Mouse (Mus musculus) frontal cortex, adult (tissue): ENCODE results near the gene Stx1b.
"Not testable (repeated sequence)": the region's sequence is repeated elsewhere in the genome, so short reads cannot be mapped to it uniquely, and the experiment has no call there.

ENCODE experiments used
- ATAC-seq: cut with Nextera tagmentation; 2 replicates; pipeline ENCODE4 v1.9.2; 2017; ENCODE audit warnings: mild to moderate bottlenecking, moderate library complexity, mixed read lengths; ENCODE audit not compliant: low TSS enrichment

The Stx1b gene

GRCm38 (mm10) chr7:127824176-127824871 is at the start of gene Stx1b, which contains the start of gene Stx4a:
Stx1b (minus strand) TSS chr7:127824549.
Stx4a (plus strand) TSS chr7:127824294.
- peak; percentile 57 for ATAC-seq

DNA sequence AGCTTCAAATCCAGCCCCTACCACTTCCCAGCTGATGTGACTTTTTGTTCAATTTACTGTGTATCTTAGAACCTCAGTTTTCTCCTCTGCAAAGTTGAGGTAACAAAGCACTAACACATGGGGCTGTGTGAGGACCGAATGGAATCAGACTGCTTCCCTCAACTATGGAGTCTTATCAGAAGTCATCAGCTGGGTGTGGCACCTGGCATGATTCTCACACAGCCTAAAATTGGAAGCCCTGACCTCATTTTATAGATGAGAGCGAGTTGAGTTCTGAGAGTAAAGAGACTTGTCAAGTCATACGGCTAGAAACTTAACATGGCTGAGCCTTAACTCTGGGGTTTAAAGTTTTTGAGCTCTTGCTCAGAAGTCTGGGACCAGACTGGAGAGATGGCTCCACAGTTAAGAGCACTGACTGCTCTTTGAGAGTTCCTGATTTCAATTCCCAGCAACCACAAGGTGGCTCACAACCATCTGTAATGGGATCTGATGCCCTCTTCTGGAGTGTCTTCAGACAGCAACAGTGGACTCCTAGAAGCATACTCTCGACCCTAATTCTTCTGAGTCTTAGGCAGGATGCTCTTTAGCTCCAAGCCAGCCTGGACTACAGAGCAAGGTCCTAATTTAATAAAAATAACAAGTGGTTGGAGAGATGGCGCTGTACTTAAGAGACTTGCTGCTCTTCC is 45.9 kb upstream of the Stx1b start:
- no peak for ATAC-seq

GRCm38 (mm10) chr7:127869149-127869810 is 44.9 kb upstream of the Stx1b start:
- peak; percentile 75; the same call in 1 of the 2 replicates for ATAC-seq

DNA sequence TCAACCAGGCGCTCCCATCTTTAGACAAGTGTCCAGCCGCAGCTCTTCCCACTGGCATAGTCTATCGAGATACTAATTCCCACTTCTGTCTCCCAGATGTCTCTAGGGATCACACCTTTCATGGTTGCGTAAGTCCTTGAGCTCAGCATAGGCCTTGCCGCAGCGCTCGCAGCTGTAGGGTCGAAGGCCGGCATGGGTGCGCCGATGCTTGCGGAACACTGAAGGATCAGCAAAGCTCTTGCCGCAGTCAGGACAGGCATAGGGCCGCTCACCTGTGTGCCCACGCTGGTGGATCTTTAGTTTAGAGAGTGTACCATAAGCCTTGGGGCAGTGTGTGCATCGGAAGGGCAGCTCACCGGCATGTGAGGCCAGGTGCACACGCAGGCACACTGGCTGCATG is 43.3 kb upstream of the Stx1b start:
- no peak for ATAC-seq

DNA sequence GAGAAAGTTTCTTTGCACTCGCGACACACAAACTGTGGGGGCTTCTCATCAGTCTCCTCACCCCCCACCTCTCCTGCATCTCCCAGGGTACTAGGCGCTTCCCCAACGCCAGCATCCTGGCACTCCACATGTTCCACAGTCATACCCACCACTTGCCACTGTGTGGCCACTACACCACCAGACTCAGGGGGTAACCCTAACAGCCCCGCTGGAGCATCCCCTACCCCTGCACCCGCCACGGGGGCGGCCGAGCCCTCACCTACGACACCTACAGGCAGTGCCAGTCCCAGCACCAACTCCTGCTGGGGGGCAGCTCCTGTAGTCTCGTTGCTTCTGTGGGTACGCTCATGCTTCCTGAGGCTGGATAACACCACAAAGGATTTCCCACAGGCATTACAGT is 42.1 kb upstream of the Stx1b start:
- ATAC-seq: no peak

DNA sequence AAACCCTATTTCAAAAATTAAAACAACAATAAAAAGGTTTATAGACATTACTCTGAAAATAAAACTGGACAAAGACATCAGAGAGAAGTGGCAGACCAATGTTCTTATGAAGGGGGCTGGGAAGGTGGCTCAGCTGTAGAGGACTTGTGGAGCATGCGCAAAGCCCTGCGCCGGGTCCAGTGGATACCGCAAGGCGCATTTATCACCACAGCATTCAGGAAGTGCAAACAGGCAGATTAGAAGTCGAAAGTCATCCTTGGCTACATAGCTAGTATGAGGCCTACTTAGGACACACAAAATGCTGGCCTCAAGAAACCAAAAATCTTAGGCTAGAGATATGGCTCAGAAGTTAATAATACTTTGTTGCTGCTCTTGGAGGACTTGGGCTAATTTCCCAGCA is 33.9 kb upstream of the Stx1b start:
- no peak for ATAC-seq

DNA sequence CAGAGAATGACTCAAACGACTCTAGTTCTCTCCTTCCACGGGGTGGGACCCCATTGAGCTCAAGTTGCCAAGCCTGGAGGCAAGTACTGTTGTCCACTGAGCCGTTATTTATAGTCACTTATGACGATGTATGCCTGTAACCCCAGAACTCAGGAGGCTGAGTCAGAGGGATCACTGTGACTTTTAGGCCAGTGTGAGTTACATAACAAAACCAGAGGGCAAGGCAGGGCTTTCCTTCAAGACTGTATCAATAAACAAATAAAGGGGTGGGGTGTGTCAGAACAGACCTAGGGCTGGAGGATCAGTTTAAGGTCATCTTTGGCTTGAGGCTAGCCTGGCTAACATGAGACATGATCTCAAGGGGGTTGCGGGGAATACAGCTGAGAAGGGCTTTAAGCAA is 26.6 kb upstream of the Stx1b start:
- ATAC-seq: no peak

DNA sequence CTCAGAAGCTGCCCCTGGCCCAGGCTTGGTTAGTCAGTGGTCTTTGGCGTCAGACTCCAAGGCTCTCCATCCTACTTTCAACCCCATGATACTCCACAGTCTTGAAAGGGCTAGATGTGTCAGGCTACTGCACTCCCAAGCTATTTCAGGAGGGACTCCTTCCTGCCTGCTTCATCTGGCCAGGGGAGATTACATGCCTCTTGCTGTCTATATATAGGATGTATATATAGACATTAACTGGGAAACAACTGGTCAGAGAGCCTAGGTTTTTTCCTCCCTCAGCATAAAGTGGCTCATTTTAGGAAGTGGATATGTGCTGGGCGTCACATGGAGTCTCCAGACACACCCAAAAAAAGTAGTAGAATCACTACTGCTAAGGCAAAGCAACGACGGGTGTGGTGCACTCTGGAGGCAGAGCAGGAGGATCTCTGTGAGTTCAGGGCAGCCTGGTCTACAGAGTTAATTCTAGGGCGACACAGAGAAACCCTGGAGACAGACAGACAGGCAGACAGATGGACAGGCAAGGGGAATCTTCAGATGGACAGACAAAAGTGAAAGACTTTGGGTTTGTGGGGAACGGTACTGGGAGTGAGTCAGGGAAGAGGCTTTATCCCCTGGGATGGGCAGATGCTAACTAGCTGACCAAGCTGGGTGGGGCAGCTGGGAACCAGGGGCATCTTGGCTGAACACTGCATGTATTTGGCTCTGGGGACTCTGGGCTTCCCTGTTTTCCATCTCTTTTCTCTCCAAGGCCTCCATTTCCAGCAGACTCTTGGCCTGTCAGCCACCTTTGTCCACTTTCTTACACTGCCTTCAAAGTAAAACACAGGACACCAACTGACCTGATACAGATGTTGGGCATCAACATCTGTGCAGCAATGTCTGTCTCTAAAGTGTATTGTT is 25.9 kb upstream of the Stx1b start:
- no peak for ATAC-seq

DNA sequence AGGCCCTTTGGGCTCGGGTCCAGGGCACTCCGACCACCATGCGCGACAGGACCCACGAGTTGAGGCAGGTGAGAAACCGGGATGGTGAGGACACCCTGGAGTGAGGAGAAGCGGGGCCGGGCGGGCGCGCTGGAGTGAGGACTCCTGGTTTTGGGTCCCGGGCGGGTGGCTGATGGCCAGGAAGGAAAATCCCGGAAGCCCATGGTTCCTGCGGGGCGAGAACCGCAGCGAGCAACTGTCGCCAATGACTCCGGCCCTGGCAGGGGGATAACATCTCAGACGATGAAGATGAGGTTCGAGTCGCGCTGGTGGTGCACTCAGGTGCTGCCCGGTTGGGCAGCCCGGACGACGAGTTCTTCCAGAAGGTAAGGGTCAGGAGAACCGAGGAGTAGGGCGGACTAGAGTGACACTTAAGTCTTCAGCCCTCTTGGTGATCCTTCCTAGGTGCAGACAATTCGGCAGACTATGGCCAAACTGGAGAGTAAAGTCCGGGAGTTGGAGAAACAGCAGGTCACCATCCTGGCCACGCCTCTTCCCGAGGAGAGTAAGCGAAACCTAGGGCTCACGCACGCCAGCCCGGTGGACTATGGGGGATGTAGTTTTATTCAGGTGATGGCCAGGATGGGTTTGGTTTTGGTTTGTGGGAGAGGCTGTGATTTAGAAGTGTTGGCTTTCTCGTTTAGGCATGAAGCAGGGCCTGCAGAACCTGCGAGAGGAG is 17.8 kb upstream of the Stx1b start:
- peak; percentile 68 for ATAC-seq

GRCm38 (mm10) chr7:127841340-127842000 is 17.1 kb upstream of the Stx1b start:
- peak; percentile 86 for ATAC-seq

GRCm38 (mm10) chr7:127840886-127841285 is 16.5 kb upstream of the Stx1b start:
- peak; percentile 56 for ATAC-seq

GRCm38 (mm10) chr7:127840031-127840430 is 15.7 kb upstream of the Stx1b start:
- not testable (repeated sequence) for ATAC-seq

- ATAC-seq: not testable (repeated sequence)
Measured at GRCm38 (mm10) chr7:127837878-127838277, 13.5 kb upstream of the Stx1b start.

- no peak for ATAC-seq
Measured at GRCm38 (mm10) chr7:127837473-127837872, 13.1 kb upstream of the Stx1b start.

DNA sequence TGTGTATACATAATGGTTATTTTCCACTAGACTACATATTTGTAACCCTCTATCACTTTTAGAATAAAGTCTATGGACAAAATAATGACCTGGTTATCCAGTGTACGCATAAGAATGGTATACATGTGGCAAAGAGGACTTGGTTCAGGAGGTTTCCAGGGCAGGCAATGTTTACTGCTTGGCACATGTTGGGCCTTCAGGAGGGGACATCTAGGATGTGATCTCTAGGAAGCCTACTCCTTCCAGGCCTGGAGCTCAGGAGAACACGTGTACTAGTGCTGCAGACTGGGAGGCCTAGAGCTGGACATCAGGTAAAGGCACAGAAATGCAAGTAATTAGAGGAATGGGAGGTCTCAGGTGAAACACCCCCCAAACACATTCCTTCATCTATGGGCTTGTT is 11.2 kb upstream of the Stx1b start:
- ATAC-seq: no peak

- peak; percentile 12; the same call in 1 of the 2 replicates for ATAC-seq
Measured at GRCm38 (mm10) chr7:127823236-127824171, 845 bp downstream of the Stx1b start.

DNA sequence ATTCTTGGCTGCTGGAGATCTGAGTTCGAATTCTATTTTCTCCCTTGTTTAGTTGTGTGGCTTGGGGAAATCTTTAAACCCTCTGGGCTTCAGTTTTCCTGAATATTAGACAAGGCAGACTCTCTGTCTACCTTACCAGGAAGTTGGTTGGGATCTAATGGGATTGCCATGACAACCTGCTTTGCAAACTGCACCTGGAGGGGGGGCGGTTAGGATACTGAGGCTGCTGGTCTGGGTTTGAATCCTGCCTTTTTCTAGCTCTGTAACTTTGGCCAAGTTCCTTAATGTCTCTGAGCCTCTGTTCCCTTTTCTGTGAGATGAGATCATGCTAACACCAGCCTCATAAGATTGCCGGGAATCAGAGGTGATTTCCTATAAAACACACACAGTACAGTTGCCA is 1.9 kb downstream of the Stx1b start:
- ATAC-seq: no peak

DNA sequence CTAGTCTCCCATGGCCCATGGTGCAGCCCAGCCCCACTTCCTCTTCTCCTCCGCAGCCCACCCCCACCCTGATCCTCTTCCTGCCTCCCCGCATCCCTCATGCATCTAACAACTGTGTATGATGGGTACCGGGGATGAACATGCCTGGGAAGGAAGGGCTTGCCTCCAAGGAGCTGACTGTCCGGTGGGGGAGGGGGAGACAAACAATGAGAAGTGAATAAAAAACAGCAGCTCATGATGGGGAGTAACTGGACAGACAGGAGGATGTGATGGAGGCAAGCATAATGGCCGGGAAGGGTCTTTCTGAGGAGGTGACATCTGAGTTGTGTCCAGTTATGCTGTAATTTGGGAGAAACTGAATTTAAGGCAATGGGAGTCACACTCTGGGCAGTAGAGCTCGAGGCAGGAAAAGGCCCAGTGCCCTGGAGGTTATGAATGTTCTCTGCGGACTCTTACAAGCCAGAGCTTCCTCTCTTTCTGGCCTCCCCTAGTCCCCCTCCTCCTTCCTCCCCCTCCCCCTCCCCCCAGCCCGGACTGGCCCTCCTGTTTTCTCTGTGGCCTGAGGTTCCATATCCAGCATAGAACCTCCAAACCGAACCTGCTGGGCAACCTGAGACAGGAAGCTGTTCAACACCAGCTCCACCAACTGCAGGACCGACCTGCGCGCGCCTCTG is 3.4 kb downstream of the Stx1b start:
- ATAC-seq: no peak

- ATAC-seq: no peak
Measured at GRCm38 (mm10) chr7:127817776-127818175, 6.6 kb downstream of the Stx1b start.
